Mouse (Mus musculus): Measurements from ENCODE around the gene Syne3. TPM values are rescaled to one million over a fixed set of nuclear protein-coding genes. Genes with fewer than 3 reads are reported as not detected.
A peak's percentile ranks its signal among the peaks of the same experiment; 100 is the strongest.

Syne3 gene
- total RNA-seq, 1 experiment from 2014 or later: 33.1 TPM

GRCm38 (mm10) chr12:104990741-104991454, 18.7 kb downstream of the Syne3 start:
- ATAC-seq (replicated peaks in 1 of 2; ENCODE audit: insufficient read depth in 1 of 2, low FRiP score in 2 of 2, low TSS enrichment in 1 of 2, low read depth in 1 of 2, poor library complexity in 2 of 2, severe bottlenecking in 2 of 2): peak; percentile 91 to 95

- ATAC-seq (replicated peaks in 1 of 2; ENCODE audit: insufficient read depth in 1 of 2, low FRiP score in 2 of 2, low TSS enrichment in 1 of 2, low read depth in 1 of 2, poor library complexity in 2 of 2, severe bottlenecking in 2 of 2): no peak
These were observed 21.7 kb downstream of the Syne3 start for GRCm38 (mm10) chr12:104987936-104988335.

DNA sequence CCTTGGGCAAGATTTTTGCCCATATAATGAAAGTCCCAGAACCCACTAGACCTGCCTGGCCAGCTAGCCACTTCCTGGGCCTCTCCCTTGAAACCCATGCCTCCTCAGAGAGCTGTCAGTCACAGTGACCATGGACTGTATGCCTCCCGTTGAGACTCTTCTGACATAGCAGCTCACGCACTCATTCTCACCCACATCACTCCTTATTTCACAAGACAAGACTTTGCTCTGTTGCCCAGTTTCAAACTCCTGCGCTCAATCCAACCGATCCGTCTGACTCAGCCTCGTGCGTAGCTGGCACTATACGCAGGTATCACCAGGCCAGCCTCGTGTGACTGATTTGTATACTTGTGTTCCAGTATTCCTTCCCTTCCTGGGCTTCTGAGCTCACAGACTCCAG, 22.8 kb downstream of the Syne3 start:
- ATAC-seq (replicated peaks in 1 of 2; ENCODE audit: insufficient read depth in 1 of 2, low FRiP score in 2 of 2, low TSS enrichment in 1 of 2, low read depth in 1 of 2, poor library complexity in 2 of 2, severe bottlenecking in 2 of 2): no peak

DNA sequence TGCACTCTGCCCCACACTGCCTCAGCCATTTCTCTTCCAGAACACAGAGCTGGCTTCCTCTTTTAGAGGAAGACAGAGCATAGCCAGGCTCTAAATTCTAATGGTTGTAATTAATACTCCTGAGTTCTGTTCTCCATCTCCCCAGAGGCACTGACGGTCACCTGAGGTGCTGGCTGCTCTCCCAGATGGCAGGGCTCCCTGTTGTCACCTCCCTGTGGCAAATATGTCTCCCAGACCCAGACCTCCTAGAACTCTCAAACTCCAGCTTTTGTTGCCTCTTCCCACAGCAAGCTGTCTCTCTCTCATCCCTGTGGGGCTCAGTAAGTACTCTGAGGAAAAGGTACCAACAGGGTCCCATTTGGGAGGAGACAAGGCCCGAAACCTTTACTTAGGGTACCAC, 23.6 kb downstream of the Syne3 start:
- ATAC-seq (replicated peaks in 1 of 2; ENCODE audit: insufficient read depth in 1 of 2, low FRiP score in 2 of 2, low TSS enrichment in 1 of 2, low read depth in 1 of 2, poor library complexity in 2 of 2, severe bottlenecking in 2 of 2): no peak

DNA sequence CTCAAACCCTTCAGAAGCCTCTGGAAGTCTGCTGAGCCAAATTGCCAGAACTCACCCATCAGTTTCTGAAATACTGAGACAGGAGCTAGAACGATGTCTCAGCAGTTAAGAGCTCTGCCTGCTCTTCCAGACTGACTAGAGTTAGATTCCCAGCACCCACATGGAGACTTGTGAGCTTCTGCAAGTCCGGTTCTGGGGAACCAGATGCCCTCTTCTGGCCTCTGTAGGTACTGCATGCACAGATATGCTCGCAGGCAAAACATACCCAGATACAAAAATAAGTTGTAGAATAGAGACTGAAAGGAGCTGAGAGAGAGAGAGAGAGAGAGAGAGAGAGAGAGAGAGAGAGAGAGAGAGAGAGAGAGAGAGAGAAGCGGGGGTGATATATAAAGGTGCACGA, 24.5 kb downstream of the Syne3 start:
- no peak for ATAC-seq (replicated peaks in 1 of 2; ENCODE audit: insufficient read depth in 1 of 2, low FRiP score in 2 of 2, low TSS enrichment in 1 of 2, low read depth in 1 of 2, poor library complexity in 2 of 2, severe bottlenecking in 2 of 2)

DNA sequence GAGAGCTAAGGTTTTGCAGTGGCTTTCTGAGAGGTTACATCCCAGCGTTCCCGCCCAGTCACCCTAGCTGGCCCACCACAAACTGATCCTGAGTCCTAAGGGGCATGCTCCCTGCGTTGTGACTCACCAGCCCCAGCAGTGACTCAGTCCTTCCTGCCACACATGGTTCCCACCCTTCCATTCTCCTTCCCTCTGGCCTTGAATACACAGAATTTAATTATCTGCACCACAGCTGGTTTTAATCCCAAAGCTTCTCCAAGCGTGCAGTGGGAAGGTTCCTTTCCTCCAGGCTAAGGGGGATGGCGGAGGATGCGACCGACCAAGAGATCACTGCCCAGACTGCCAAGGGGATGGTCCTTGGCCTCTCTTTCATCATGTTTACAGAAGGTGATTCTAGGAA, 26.1 kb downstream of the Syne3 start:
- peak in 1 of 2 experiments; percentile 36; a peak in 1 of 4 replicates for ATAC-seq (replicated peaks in 1 of 2; ENCODE audit: insufficient read depth in 1 of 2, low FRiP score in 2 of 2, low TSS enrichment in 1 of 2, low read depth in 1 of 2, poor library complexity in 2 of 2, severe bottlenecking in 2 of 2)

- no peak for ATAC-seq (replicated peaks in 1 of 2; ENCODE audit: insufficient read depth in 1 of 2, low FRiP score in 2 of 2, low TSS enrichment in 1 of 2, low read depth in 1 of 2, poor library complexity in 2 of 2, severe bottlenecking in 2 of 2)
These were observed 30.5 kb downstream of the Syne3 start for GRCm38 (mm10) chr12:104978943-104979723.

DNA sequence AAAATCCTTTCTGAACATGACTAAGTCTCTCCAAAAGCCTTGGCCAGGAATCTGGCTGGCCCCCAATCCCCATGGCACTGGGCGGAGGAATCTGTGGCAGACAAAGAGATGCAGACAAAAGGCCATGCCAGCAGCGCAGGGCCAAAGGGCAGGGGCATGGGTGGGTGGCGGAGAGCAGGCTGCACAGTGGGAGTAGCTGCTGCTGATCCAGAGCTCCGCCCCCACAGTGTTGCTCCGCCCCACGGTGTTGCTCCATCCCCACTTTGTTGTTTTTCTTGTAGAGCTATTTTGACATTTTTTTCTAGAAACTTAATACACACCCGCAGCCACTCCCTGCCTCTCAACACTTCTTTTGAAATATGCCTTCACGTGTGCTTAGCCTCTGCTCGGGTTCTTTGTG, 31.2 kb downstream of the Syne3 start:
- ATAC-seq (replicated peaks in 1 of 2; ENCODE audit: insufficient read depth in 1 of 2, low FRiP score in 2 of 2, low TSS enrichment in 1 of 2, low read depth in 1 of 2, poor library complexity in 2 of 2, severe bottlenecking in 2 of 2): no peak

- no peak for ATAC-seq (replicated peaks in 1 of 2; ENCODE audit: insufficient read depth in 1 of 2, low FRiP score in 2 of 2, low TSS enrichment in 1 of 2, low read depth in 1 of 2, poor library complexity in 2 of 2, severe bottlenecking in 2 of 2)
These were observed 32.7 kb downstream of the Syne3 start for GRCm38 (mm10) chr12:104976903-104977302.

DNA sequence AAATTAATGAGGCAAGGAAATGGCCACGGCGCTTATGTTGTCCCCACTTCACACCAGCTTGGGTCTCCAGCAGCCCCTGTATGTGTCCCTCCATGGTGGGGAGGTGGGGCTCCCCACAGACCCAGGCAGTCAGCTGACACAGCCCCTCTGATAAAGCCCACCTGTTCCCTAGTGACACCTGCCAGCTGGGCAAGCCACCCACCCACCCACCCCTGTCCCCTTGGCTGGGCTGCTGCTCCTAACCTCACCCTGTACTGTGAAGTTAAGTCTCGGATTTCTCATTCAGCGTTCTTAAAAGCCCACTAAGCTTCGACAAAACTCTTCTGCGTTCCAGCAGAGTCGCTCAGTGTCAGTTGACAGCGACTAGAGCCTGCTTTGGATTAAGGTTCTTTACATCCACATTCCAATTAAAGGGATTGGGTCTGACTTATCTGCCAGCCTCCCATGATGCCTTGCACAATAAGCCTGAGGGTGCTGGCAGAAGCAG, 33.2 kb downstream of the Syne3 start:
- ATAC-seq (replicated peaks in 1 of 2; ENCODE audit: insufficient read depth in 1 of 2, low FRiP score in 2 of 2, low TSS enrichment in 1 of 2, low read depth in 1 of 2, poor library complexity in 2 of 2, severe bottlenecking in 2 of 2): no peak

GRCm38 (mm10) chr12:104972860-104973259, 36.7 kb downstream of the Syne3 start:
- ATAC-seq (replicated peaks in 1 of 2; ENCODE audit: insufficient read depth in 1 of 2, low FRiP score in 2 of 2, low TSS enrichment in 1 of 2, low read depth in 1 of 2, poor library complexity in 2 of 2, severe bottlenecking in 2 of 2): no peak

GRCm38 (mm10) chr12:104969618-104970017, 40.0 kb downstream of the Syne3 start:
- ATAC-seq (replicated peaks in 1 of 2; ENCODE audit: insufficient read depth in 1 of 2, low FRiP score in 2 of 2, low TSS enrichment in 1 of 2, low read depth in 1 of 2, poor library complexity in 2 of 2, severe bottlenecking in 2 of 2): no peak

DNA sequence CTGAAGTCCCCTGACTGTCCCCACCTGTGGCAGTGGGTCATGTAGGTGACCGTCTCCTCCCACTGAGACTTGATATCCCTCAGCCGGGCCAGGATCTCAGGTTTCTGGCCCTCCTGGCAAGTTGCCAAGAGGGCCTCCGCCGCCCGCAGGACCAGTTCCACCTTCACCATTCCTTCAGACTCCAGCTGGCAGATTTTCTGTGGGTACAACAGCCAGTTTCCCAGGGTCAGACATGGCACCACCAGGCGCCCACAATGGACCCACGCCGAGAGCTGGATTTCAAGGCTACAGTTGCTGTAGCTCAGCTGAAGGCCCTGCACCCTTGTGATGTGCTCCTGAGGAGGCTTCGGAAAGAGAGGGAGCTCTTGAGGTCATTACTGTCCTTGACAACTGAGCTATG, 40.4 kb downstream of the Syne3 start:
- ATAC-seq (replicated peaks in 1 of 2; ENCODE audit: insufficient read depth in 1 of 2, low FRiP score in 2 of 2, low TSS enrichment in 1 of 2, low read depth in 1 of 2, poor library complexity in 2 of 2, severe bottlenecking in 2 of 2): no peak

GRCm38 (mm10) chr12:104964953-104965911, 44.4 kb downstream of the Syne3 start:
- no peak for ATAC-seq (replicated peaks in 1 of 2; ENCODE audit: insufficient read depth in 1 of 2, low FRiP score in 2 of 2, low TSS enrichment in 1 of 2, low read depth in 1 of 2, poor library complexity in 2 of 2, severe bottlenecking in 2 of 2)

GRCm38 (mm10) chr12:104960421-104960820, 49.2 kb downstream of the Syne3 start:
- no peak for ATAC-seq (replicated peaks in 1 of 2; ENCODE audit: insufficient read depth in 1 of 2, low FRiP score in 2 of 2, low TSS enrichment in 1 of 2, low read depth in 1 of 2, poor library complexity in 2 of 2, severe bottlenecking in 2 of 2)

GRCm38 (mm10) chr12:104959966-104960365, 49.6 kb downstream of the Syne3 start:
- ATAC-seq (replicated peaks in 1 of 2; ENCODE audit: insufficient read depth in 1 of 2, low FRiP score in 2 of 2, low TSS enrichment in 1 of 2, low read depth in 1 of 2, poor library complexity in 2 of 2, severe bottlenecking in 2 of 2): no peak

GRCm38 (mm10) chr12:104958263-104958662, 51.3 kb downstream of the Syne3 start:
- ATAC-seq (replicated peaks in 1 of 2; ENCODE audit: insufficient read depth in 1 of 2, low FRiP score in 2 of 2, low TSS enrichment in 1 of 2, low read depth in 1 of 2, poor library complexity in 2 of 2, severe bottlenecking in 2 of 2): no peak

GRCm38 (mm10) chr12:104957165-104957564, 52.4 kb downstream of the Syne3 start:
- no peak for ATAC-seq (replicated peaks in 1 of 2; ENCODE audit: insufficient read depth in 1 of 2, low FRiP score in 2 of 2, low TSS enrichment in 1 of 2, low read depth in 1 of 2, poor library complexity in 2 of 2, severe bottlenecking in 2 of 2)
